21 mouse cellular contexts compared by ENCODE assay signal in the genomic region with DNA sequence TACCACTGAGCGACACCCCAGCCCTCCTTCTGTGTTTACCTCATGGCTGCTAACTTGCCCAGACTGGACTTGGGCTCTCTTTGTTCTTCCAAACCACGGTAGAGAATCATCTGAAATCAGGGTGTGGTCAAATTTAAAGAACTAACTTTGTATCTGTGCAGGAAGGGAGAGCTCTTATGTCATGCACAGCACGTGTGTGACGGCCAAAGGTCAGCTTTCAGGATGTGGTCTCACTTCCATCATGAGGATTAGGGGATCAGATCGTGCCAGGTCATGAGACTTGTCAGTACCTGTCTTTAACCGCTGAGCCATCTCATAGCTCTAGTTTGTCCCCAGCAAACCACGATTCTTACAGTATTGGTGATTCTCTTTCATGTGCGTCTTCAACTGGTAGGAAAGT. TPM values are rescaled to one million over a fixed set of nuclear protein-coding genes. Genes with fewer than 3 reads are reported as not detected.
"Had no signal": no experiment of that assay in that cellular context is flagged by ENCODE, and none has a peak within 500 bp of the region (broad histone marks: within the 10 kb centered on the region; RNA-seq: fewer than 3 reads in every experiment).

No protein-coding gene starts in this region.

- H3K27ac ChIP-seq: kidney, embryonic 15.5 days; left cerebral cortex, adult 2 months; liver, embryonic 13.5 days; midbrain, embryonic 10.5 days; stomach, embryonic 15.5 days had no signal

- H3K4me3 ChIP-seq: kidney, embryonic 15.5 days; left cerebral cortex, adult 2 months; liver, embryonic 13.5 days; megakaryocyte, embryonic 14.5 days; midbrain, embryonic 10.5 days; stomach, embryonic 15.5 days had no signal

- H3K27me3 ChIP-seq: stomach, embryonic 15.5 days had no signal

- H3K4me1 ChIP-seq: liver, embryonic 13.5 days had no signal

- H3K36me3 ChIP-seq: kidney, embryonic 15.5 days; liver, embryonic 13.5 days; midbrain, embryonic 10.5 days; stomach, embryonic 15.5 days had no signal

- DNase-seq: kidney, adult 8-10 months; kidney, postnatal 10 days; kidney, postnatal 36 days; layer of hippocampus, postnatal 36 days; liver, embryonic 13.5 days; lung, adult 2 months; lung, postnatal 14 days; lung, postnatal 4 days; midbrain, embryonic 14.5 days; thymus, adult 18-20 months; thymus, postnatal 36 days had no signal

- H3K9ac ChIP-seq: kidney, embryonic 15.5 days; liver, embryonic 13.5 days; stomach, embryonic 15.5 days had no signal

- H3K9me3 ChIP-seq: kidney, embryonic 15.5 days; liver, embryonic 13.5 days; midbrain, embryonic 10.5 days; stomach, embryonic 15.5 days had no signal

- H3K4me2 ChIP-seq: kidney, embryonic 15.5 days; liver, embryonic 13.5 days; stomach, embryonic 15.5 days had no signal

RNA-seq across cellular contexts. Expression of a gene that starts 3.3 kb away (rescaled TPM):
- polyA plus RNA-seq: liver, adult 2 months; lung, adult 2 months; small intestine, adult 2 months had no signal

RNA-seq across cellular contexts. Expression of a gene that starts 44.9 kb away (rescaled TPM):
- polyA plus RNA-seq: liver, adult 2 months; liver, embryonic 13.5 days; liver, embryonic 16.5 days; lung, adult 2 months; lung, embryonic 16.5 days; midbrain, embryonic 14.5 days; neural tube, embryonic 11.5 days; small intestine, adult 2 months; stomach, embryonic 15.5 days had no signal
